Mouse (Mus musculus) fat pad, adult 2 months (tissue): ENCODE results near the gene Trim80.
"Not testable (repeated sequence)": the region's sequence is repeated elsewhere in the genome, so short reads cannot be mapped to it uniquely, and the experiment has no call there.

Source experiments
- DNase-seq: peaks from one replicate; pipeline ENCODE4 v3.0.0-alpha.2; 2011; ENCODE audit warnings: low read depth, low spot score; ENCODE audit errors: extremely low read depth

The Trim80 gene

DNA sequence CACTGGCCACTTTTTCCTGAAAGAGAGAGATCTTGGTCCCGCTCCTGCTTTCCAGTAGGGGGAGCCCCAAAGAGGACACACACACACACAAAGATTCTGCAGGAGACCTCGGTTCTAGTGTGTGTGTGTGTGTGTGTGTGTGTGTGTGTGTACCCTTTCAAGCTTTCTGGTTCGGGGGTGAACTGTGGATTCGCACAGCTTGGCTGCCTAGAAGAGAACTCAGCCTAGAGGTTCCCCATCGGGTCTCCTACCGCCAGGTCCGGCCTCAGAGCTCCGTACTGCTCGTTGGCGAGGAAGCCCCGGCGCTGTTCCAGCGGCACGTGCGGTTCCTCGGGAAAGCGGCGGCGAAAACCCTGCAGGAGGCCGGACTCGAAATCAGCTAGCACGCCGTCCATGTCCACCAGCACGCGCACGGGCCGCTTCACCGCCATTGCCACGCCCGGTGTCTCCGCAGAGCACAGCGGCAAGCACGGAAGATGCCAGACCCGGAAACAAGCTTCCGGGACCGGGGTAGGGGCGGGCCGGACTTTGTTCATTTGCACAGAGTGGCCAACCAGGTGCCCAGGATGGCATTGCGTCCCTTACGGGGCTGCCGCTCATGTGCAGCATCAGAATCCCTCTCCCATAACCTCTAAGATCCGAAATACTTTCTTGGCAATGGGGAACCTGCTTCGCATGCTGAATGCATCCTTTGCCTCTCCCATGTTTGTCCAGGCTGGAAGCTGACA, 51.2 kb downstream of the Trim80 start, which contains the start of gene Nt5c:
Nt5c (minus strand) TSS at position 507 of the 728 bp plus-strand sequence.
- DNase-seq = no peak

DNA sequence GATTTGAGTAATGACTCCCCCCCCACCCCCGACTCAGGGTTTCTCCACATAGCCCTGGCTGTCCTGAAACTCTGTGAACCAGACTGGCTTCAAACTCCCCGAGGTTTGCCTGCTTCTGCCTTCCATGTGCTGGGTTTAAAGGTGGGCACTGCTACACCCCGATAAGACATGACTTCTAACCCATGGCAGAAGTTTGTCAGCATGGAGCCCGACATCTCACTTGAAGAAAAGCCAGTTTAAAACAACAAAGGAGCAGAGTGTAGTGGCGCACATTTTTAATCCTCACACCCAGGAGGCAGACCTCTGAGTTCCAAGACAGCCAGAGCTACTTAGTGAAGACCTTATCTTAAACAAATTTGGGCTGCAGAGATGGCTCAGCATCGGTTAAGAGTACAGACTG, 52.0 kb downstream of the Trim80 start:
- DNase-seq = no peak

DNA sequence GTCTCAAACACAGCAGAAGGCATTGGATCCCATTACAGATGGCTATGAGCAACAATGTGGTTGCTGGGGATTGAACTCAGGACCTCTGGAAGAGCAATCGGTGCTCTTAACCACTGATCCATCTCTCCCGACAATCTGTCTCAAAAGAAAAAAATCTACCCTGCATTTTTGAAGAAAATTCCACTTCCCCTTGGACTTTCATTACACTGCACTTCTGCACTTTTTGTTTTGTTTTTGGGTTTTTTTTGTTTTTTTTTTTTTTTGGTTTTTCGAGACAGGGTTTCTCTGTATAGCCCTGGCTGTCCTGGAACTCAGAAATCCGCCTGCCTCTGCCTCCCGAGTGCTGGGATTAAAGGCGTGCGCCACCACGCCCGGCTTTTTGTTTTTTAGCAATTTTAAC, 56.2 kb downstream of the Trim80 start:
- DNase-seq = not testable (repeated sequence)
